Mouse (Mus musculus) fibroblast of lung, adult 2 months (primary cell): ENCODE results near the gene Pet117.

Experiments
- DNase-seq: peaks from one replicate; pipeline ENCODE4 v3.0.0-alpha.2; 2011; ENCODE audit warnings: low read depth

The Pet117 gene

GRCm38 (mm10) chr2:144382624-144383138 is 13.9 kb downstream of the Pet117 start:
- DNase-seq, result no peak

DNA sequence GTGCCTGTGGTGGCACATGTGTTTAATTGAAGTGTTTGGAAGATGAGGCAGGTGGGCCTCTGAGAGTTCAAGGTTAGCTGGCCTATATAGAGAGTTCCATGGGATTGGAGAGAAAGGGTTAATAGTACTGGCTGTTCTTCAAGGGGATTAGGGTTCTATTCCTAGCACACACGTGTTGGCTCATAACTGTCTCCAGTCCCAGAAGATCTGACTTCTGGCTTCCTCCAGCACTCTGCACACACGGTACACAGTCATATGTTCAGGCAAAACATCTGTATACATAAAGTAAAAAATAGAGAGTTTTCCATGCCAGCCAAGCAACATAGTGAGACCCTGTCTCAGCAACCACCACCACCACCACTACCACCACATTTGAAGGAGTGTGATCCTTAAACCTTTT is 17.5 kb downstream of the Pet117 start:
- DNase-seq, result no peak

- DNase-seq, result no peak
Measured at GRCm38 (mm10) chr2:144388416-144388815, 19.6 kb downstream of the Pet117 start.

GRCm38 (mm10) chr2:144399531-144399930 is 30.7 kb downstream of the Pet117 start:
- no peak for DNase-seq

GRCm38 (mm10) chr2:144400659-144401058 is 31.9 kb downstream of the Pet117 start:
- DNase-seq, result no peak

DNA sequence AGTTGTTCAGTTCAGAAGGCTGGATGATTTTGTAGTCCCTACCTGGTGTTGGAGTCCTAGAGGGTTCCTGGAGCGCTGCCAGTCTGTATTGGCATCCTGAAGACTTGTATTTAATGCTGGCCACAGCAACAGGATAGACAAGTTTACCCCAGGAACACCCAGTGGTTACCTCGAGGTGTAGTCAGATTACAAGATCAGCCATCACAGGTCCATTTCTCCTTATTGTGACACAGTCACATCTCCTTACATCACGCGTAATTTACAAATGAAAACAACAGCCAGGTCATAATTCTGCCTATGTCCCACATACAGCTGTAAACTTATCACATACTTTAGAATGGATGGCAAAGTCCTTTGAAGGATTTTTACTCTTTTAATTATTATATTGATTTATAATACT is 40.2 kb downstream of the Pet117 start:
- DNase-seq, result no peak

DNA sequence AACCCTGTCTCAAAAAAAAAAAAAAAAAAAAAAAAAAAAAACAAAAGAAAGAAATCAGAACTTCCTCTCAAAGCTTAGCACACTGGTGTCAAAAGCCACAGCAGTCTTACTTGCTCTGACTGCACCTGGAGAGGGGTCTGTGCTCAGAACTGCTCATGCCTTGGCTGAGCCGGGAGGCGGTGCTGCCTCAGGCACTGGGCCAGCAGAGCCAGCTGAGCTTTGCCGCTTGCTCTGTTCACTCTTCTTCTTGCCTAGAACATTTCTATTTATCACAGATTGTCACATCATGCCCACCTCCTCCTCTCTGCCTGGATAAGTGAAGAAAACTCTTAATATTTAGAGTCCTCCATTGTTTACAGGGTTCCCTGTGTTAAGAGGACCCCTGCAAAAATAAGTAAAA is 41.8 kb downstream of the Pet117 start:
- no peak for DNase-seq

DNA sequence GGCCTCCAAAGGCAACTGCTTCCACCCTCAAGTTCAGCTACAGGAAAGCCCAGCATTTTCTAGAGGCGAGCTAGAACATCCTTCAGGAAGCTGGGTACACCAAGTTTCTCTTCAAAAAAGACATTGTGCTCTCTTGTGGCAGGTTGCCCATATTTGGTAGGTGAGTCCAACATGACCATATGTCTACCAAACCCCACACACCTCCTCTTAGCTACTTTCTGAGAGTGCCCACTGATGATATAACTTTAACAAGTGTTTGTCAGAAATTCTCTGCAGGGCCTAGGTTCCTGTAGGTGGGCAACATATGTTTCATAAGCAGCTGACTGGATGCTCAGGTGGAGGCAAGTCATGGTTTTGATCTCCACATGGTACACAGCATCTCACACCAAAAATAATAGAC is 45.9 kb downstream of the Pet117 start:
- DNase-seq, result no peak

DNA sequence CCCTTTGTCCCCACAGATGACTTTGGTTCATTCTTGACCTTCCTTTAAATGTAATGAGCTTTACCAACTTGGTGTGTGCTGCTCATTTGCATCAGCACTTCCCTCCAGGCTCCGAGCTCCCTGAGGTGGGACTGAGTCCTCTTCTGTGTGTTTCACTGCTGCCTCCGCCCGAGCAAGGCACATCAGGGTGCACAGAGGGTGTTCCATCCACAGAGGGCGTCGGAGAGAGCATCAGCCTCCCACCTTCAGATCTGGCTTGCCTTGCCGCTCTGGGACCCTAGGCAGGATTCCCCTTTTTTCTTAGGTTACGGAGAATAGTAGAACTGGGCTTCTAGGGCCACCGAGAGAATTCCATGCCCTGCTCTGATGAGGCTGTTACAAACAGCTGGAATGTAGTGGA is 48.1 kb downstream of the Pet117 start:
- no peak for DNase-seq

DNA sequence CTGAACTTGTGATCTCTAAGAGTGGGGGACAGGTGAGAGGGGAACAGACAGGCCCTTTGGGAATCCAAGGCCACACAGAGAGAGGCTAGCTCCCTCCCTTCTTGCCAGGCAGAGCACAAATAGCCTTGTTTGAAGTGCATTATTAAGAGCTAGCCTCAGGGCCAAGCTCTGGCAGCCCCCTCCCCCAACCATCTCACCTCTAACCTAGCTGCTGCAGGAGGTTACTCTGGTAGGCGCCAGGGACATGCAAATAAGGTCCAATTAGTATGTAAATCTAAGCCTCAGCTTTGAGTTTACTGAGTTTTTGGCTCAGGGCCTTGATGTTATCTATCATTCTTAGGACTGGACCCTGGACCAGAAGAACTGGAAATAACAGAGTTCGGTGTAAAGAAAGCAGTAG is 49.3 kb downstream of the Pet117 start:
- no peak for DNase-seq

DNA sequence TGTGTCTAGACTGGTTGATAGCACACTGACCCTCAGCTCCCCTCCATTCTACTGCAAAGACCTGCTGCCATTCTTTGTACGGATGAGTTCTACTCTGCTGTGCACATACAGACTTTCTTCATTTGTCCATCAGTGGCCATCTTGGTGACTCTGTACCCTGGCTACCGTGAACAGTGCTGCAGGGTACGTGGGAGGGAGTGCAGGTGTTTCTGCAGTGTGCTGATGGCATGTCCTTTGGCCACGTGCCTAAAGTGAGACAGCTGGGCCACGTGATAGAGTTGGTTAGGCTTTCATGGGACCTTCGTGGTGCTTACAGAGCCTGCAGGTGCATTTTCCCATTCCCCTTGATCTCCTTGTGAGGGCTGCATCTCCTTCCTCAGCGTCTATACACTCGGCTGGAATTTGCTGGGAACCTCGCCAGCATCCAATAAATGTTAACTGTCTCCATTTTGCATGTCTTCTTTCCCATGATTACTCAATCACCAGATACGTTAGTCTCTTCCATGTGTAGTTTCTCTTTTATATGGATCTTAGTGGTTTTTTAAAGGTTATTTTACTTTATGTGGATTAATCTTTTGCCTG is 53.4 kb downstream of the Pet117 start:
- DNase-seq, result no peak
